Mouse (Mus musculus): ENCODE data around the gene Rtl6. TPM values are rescaled to one million over a fixed set of nuclear protein-coding genes. Genes with fewer than 3 reads are reported as not detected.

Gene Rtl6
- total RNA-seq, 1 experiment = 3.3 TPM

DNA sequence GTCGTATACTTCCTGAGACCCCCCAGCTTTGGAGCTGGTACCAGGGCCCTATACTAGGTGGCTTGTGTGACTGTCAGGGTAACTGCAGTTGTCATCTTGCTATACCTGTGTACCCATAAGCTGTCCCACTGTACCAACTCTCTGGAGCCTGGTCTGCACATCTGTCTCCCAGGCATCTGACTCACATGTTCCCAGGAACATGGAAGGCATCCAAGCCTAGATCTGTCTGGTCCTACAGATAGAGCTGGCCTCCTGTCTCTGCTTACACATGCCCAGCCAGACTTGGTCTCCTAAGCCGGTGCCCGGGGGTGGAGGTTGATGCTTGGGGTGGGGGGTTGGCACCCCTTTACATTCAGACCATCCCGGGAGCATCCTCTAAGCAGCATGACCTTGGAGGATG, 36.1 kb downstream of the Rtl6 start:
- H3K9ac ChIP-seq (ENCODE audit: insufficient read depth, low read depth, low read length, poor library complexity, severe bottlenecking) = no peak overlapping the region
- TF ChIP-seq MAFK (IDR thresholded peaks at IDR 0.05; ENCODE audit: insufficient read depth, low read depth, low read length) = no peak
- H3K4me3 ChIP-seq (ENCODE audit: insufficient read depth in 1 of 2, low read depth in 1 of 2, low read length in 2 of 2, poor library complexity in 1 of 2, severe bottlenecking in 1 of 2) = no peak overlapping the region
- no peak overlapping the region for H3K27ac ChIP-seq (ENCODE audit: insufficient read depth, low read depth, low read length, poor library complexity, severe bottlenecking)
- no peaks in the 10 kb centered on the region for H3K4me1 ChIP-seq (ENCODE audit: control insufficient read depth in 2 of 2, insufficient read depth in 2 of 2, low read length in 2 of 2, poor library complexity in 1 of 2)
- in situ Hi-C loops (cut with MboI; ENCODE audit: low sequenced_read_pairs in 2 of 2, unreplicated experiment in 2 of 2) = no loop called here
- H3K36me3 ChIP-seq (ENCODE audit: control insufficient read depth, insufficient read depth, low read length, poor library complexity, severe bottlenecking) = no peaks in the 10 kb centered on the region
- DNase-seq (ENCODE audit: low read depth, low spot score) = no peak
- H3K9me3 ChIP-seq (ENCODE audit: control insufficient read depth, insufficient read depth, low read depth, low read length) = no peaks in the 10 kb centered on the region

DNA sequence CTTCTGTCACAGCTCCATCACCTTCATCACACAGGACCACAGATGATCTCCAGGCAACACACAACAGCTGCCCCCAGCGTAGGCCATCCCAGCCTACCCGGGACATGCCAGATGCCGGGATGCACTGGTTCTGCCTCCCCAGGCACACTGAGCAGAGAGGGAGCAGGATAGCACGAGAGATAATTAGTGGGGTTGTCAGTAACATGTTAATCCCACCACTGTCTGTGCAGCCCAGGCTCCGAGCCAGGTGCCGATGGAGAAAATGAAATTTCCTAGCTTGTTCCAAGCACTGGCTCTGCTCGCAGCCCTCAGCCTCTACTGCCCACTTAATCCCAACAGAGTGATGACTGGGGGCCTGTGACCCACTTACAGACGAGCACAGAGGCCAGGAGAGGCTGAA, 39.1 kb downstream of the Rtl6 start:
- TF ChIP-seq ZC3H11A (IDR thresholded peaks at IDR 0.05; ENCODE audit: borderline replicate concordance, low read depth, low read length) (no peak), CHD2 (IDR thresholded peaks at IDR 0.05; ENCODE audit: low read depth, low read length) (no peak), HCFC1 (IDR thresholded peaks at IDR 0.05; ENCODE audit: borderline replicate concordance, insufficient read depth, low read length) (no peak), MAFK (IDR thresholded peaks at IDR 0.05; ENCODE audit: insufficient read depth, low read depth, low read length) (no peak), ZNF384 (IDR thresholded peaks at IDR 0.05; ENCODE audit: low read depth, low read length) (no peak)

GRCm38 (mm10) chr15:84512626-84513296, 44.9 kb downstream of the Rtl6 start:
- Histone ChIP-seq H3K4me1 (ENCODE audit: control insufficient read depth in 2 of 2, insufficient read depth in 2 of 2, low read length in 2 of 2, poor library complexity in 1 of 2) (peaks cover 0 to 9% of the 10 kb centered on the region in 2 experiments; a peak in 1 of 4 replicates), H3K27ac (ENCODE audit: insufficient read depth, low read depth, low read length, poor library complexity, severe bottlenecking) (no peak overlapping the region), H3K9ac (ENCODE audit: insufficient read depth, low read depth, low read length, poor library complexity, severe bottlenecking) (no peak overlapping the region), H3K9me3 (ENCODE audit: control insufficient read depth, insufficient read depth, low read depth, low read length) (no peaks in the 10 kb centered on the region), H3K4me3 (ENCODE audit: insufficient read depth in 1 of 2, low read depth in 1 of 2, low read length in 2 of 2, poor library complexity in 1 of 2, severe bottlenecking in 1 of 2) (no peak overlapping the region), H3K36me3 (ENCODE audit: control insufficient read depth, insufficient read depth, low read length, poor library complexity, severe bottlenecking) (no peaks in the 10 kb centered on the region)
- no peak for TF ChIP-seq CHD2 (IDR thresholded peaks at IDR 0.05; ENCODE audit: low read depth, low read length)
- DNase-seq (ENCODE audit: low read depth, low spot score) = no peak
- in situ Hi-C loops (cut with MboI; ENCODE audit: low sequenced_read_pairs in 2 of 2, unreplicated experiment in 2 of 2) = no loop called here

More for the DNA sequence above, 39.1 kb downstream of the Rtl6 start:
- Histone ChIP-seq H3K4me3 (ENCODE audit: insufficient read depth in 1 of 2, low read depth in 1 of 2, low read length in 2 of 2, poor library complexity in 1 of 2, severe bottlenecking in 1 of 2) (no peak overlapping the region), H3K4me1 (ENCODE audit: control insufficient read depth in 2 of 2, insufficient read depth in 2 of 2, low read length in 2 of 2, poor library complexity in 1 of 2) (no peaks in the 10 kb centered on the region), H3K9me3 (ENCODE audit: control insufficient read depth, insufficient read depth, low read depth, low read length) (no peaks in the 10 kb centered on the region), H3K27ac (ENCODE audit: insufficient read depth, low read depth, low read length, poor library complexity, severe bottlenecking) (no peak overlapping the region), H3K9ac (ENCODE audit: insufficient read depth, low read depth, low read length, poor library complexity, severe bottlenecking) (no peak overlapping the region), H3K36me3 (ENCODE audit: control insufficient read depth, insufficient read depth, low read length, poor library complexity, severe bottlenecking) (no peaks in the 10 kb centered on the region)
- in situ Hi-C loops (cut with MboI; ENCODE audit: low sequenced_read_pairs in 2 of 2, unreplicated experiment in 2 of 2) = no loop called here
- DNase-seq (ENCODE audit: low read depth, low spot score) = no peak

DNA sequence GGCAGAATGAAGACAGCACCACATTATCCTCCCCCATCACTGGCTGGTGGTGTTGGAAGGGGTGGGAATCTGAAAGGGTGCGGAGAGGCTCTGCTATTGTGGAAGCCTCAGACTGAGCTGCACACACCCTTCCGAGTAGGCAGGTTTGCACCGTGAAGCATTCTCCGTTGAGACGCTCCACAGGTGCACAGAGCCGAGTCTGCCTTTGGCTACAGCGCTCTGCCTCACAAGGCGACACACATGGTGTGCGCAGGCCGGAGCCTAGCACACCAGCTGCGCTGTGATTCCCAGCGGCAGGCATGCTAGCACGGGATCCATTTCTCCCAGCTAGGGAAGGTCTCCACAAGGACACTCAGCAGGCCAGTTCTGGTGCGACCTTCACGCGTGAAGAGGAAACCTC, 47.6 kb downstream of the Rtl6 start:
- TF ChIP-seq CHD2 (IDR thresholded peaks at IDR 0.05; ENCODE audit: low read depth, low read length) = no peak
- TF ChIP-seq MAFK (IDR thresholded peaks at IDR 0.05; ENCODE audit: insufficient read depth, low read depth, low read length) = no peak
- TF ChIP-seq ZNF384 (IDR thresholded peaks at IDR 0.05; ENCODE audit: low read depth, low read length) = no peak
- TF ChIP-seq HCFC1 (IDR thresholded peaks at IDR 0.05; ENCODE audit: borderline replicate concordance, insufficient read depth, low read length) = no peak
- no peak for TF ChIP-seq ZC3H11A (IDR thresholded peaks at IDR 0.05; ENCODE audit: borderline replicate concordance, low read depth, low read length)
- no peak overlapping the region for H3K9ac ChIP-seq (ENCODE audit: insufficient read depth, low read depth, low read length, poor library complexity, severe bottlenecking)
- H3K27ac ChIP-seq (ENCODE audit: insufficient read depth, low read depth, low read length, poor library complexity, severe bottlenecking) = no peak overlapping the region
- no peak overlapping the region for H3K4me3 ChIP-seq (ENCODE audit: insufficient read depth in 1 of 2, low read depth in 1 of 2, low read length in 2 of 2, poor library complexity in 1 of 2, severe bottlenecking in 1 of 2)
- in situ Hi-C loops (cut with MboI; ENCODE audit: low sequenced_read_pairs in 2 of 2, unreplicated experiment in 2 of 2) = no loop called here
- no peaks in the 10 kb centered on the region for H3K36me3 ChIP-seq (ENCODE audit: control insufficient read depth, insufficient read depth, low read length, poor library complexity, severe bottlenecking)
- no peaks in the 10 kb centered on the region for H3K9me3 ChIP-seq (ENCODE audit: control insufficient read depth, insufficient read depth, low read depth, low read length)
- peak; percentile 22 for DNase-seq (ENCODE audit: low read depth, low spot score)
- peaks cover 0 to 9% of the 10 kb centered on the region in 2 experiments; a peak in 1 of 4 replicates for H3K4me1 ChIP-seq (ENCODE audit: control insufficient read depth in 2 of 2, insufficient read depth in 2 of 2, low read length in 2 of 2, poor library complexity in 1 of 2)

- no peak for DNase-seq (ENCODE audit: low read depth, low spot score)
- in situ Hi-C loops (cut with MboI; ENCODE audit: low sequenced_read_pairs in 2 of 2, unreplicated experiment in 2 of 2) = no loop called here
- H3K36me3 ChIP-seq (ENCODE audit: control insufficient read depth, insufficient read depth, low read length, poor library complexity, severe bottlenecking) = no peaks in the 10 kb centered on the region
- peaks cover 0 to 9% of the 10 kb centered on the region in 2 experiments; a peak in 1 of 4 replicates for H3K4me1 ChIP-seq (ENCODE audit: control insufficient read depth in 2 of 2, insufficient read depth in 2 of 2, low read length in 2 of 2, poor library complexity in 1 of 2)
- H3K9ac ChIP-seq (ENCODE audit: insufficient read depth, low read depth, low read length, poor library complexity, severe bottlenecking) = no peak overlapping the region
- TF ChIP-seq HCFC1 (IDR thresholded peaks at IDR 0.05; ENCODE audit: borderline replicate concordance, insufficient read depth, low read length) (no peak), CHD2 (IDR thresholded peaks at IDR 0.05; ENCODE audit: low read depth, low read length) (no peak), ZC3H11A (IDR thresholded peaks at IDR 0.05; ENCODE audit: borderline replicate concordance, low read depth, low read length) (no peak), ZNF384 (IDR thresholded peaks at IDR 0.05; ENCODE audit: low read depth, low read length) (no peak), MAFK (IDR thresholded peaks at IDR 0.05; ENCODE audit: insufficient read depth, low read depth, low read length) (no peak)
- no peak overlapping the region for H3K27ac ChIP-seq (ENCODE audit: insufficient read depth, low read depth, low read length, poor library complexity, severe bottlenecking)
- H3K9me3 ChIP-seq (ENCODE audit: control insufficient read depth, insufficient read depth, low read depth, low read length) = no peaks in the 10 kb centered on the region
- H3K4me3 ChIP-seq (ENCODE audit: insufficient read depth in 1 of 2, low read depth in 1 of 2, low read length in 2 of 2, poor library complexity in 1 of 2, severe bottlenecking in 1 of 2) = no peak overlapping the region
Measured at GRCm38 (mm10) chr15:84509161-84509560, 48.5 kb downstream of the Rtl6 start.
